ENCODE assay signal across 14 mouse cellular contexts in the genomic region with DNA sequence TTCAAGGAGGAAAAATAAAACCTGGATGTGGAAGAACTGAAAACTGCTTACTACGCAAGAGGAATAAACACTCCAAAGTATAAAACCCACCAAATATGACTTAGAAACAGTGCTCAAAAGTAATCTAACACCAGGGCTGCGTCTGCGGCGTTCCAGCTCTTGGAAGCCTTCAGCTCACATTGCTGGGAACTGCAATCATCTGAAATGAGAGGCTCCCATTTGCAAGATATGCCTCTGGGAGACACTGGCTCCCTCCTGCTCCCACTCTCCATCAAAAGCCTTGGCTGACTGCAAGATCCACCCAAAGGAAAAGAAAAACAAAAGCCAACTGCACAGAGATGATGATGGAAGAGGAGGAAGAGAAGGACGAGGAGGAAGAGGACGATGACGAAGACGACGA. TPM values are rescaled to one million over a fixed set of nuclear protein-coding genes. Genes with fewer than 3 reads are reported as not detected.
DNase-seq lines count a peak whose midpoint lies in the region; ATAC-seq lines count a peak whose summit lies in the region.
"Had no signal": no experiment of that assay in that cellular context is flagged by ENCODE, and none has a peak within 500 bp of the region (broad histone marks: within the 10 kb centered on the region; RNA-seq: fewer than 3 reads in every experiment).

No protein-coding gene starts in this region.

- intact Hi-C loops in heart, postnatal 10 days (cut with DNase I), result no loop called here

- no peak overlapping the region for H3K27ac ChIP-seq in heart, embryonic 10.5 days
- peak overlapping the region; percentile 52; the same call in 1 of the 2 replicates for H3K27ac ChIP-seq in neural tube, embryonic 13.5 days (replicated peaks)
- H3K27ac ChIP-seq: embryonic facial prominence, embryonic 12.5 days had no signal

- ATAC-seq in neural tube, embryonic 13.5 days (ENCODE audit: low read depth), result no peak
- ATAC-seq in monocyte, adult 5-6 weeks (replicated peaks; ENCODE audit: insufficient number of reproducible peaks, low FRiP score, low TSS enrichment, poor library complexity, severe bottlenecking), result no peak
- ATAC-seq: Patski had no signal

- no peak overlapping the region for H3K9ac ChIP-seq in neural tube, embryonic 13.5 days
- H3K9ac ChIP-seq: embryonic facial prominence, embryonic 12.5 days had no signal

- no peaks in the 10 kb centered on the region for H3K9me3 ChIP-seq in heart, embryonic 10.5 days
- no peaks in the 10 kb centered on the region for H3K9me3 ChIP-seq in neural tube, embryonic 13.5 days
- H3K9me3 ChIP-seq: embryonic facial prominence, embryonic 12.5 days had no signal

- H3K36me3 ChIP-seq in heart, embryonic 10.5 days, result peaks cover 20% of the 10 kb centered on the region; the same call in 1 of the 2 replicates
- peaks cover 4% of the 10 kb centered on the region for H3K36me3 ChIP-seq in neural tube, embryonic 13.5 days

- WGBS in heart, embryonic 10.5 days, result 88% methylated on average over 9 of the region's 9 CpGs
- 94% methylated on average over 9 of the region's 9 CpGs for WGBS in neural tube, embryonic 13.5 days

- H3K4me1 ChIP-seq in heart, embryonic 10.5 days, result no peaks in the 10 kb centered on the region
- H3K4me1 ChIP-seq in neural tube, embryonic 13.5 days (replicated peaks), result peaks cover 10% of the 10 kb centered on the region

- H3K27me3 ChIP-seq in heart, embryonic 10.5 days (ENCODE audit: insufficient read depth, poor library complexity, severe bottlenecking), result no peaks in the 10 kb centered on the region
- H3K27me3 ChIP-seq in neural tube, embryonic 13.5 days, result no peaks in the 10 kb centered on the region
- H3K27me3 ChIP-seq: embryonic facial prominence, embryonic 12.5 days; Patski had no signal

- H3K4me3 ChIP-seq in heart, embryonic 10.5 days, result no peak overlapping the region
- no peak overlapping the region for H3K4me3 ChIP-seq in neural tube, embryonic 13.5 days
- H3K4me3 ChIP-seq: embryonic facial prominence, embryonic 12.5 days had no signal

- no peak overlapping the region for H3K4me2 ChIP-seq in neural tube, embryonic 13.5 days
- H3K4me2 ChIP-seq: embryonic facial prominence, embryonic 12.5 days had no signal

- DNase-seq in heart, adult 8-10 months (ENCODE audit: low spot score), result peak; percentile 28
- DNase-seq in heart, embryonic 10.5 days (ENCODE audit: low spot score), result no peak
- no peak for DNase-seq in neural tube, embryonic 10.5 days (ENCODE audit: extremely low spot score, low spot score)
- DNase-seq in heart, postnatal 10 days, result peak; percentile 39 to 45
- DNase-seq in adipocyte (ENCODE audit: low spot score), result no peak
- DNase-seq: adrenal gland, adult 8-10 months; cerebellum, adult 2 months; kidney, adult 8-10 months; lung, postnatal 10 days; thymus, postnatal 14 days had no signal

RNA-seq across cellular contexts. Expression of gene Cdk5rap2, which starts 19.2 kb away (rescaled TPM):
- 1 to 10 TPM; 4.4 to 5.5 (median 5.0) TPM for total RNA-seq in heart, adult 8-10 months (2022)
- 14.2 and 17.7 TPM in 2 replicates for polyA plus RNA-seq in heart, embryonic 10.5 days (2016; fragmentation: Nextera tagmentation; extraction: Ambion mirVana)
- polyA plus RNA-seq in neural tube, embryonic 13.5 days (2015; fragmentation: Nextera tagmentation; extraction: Ambion mirVana), result 9.8 and 10.6 TPM in 2 replicates
- total RNA-seq in heart, postnatal 10 days (2021), result 10 to 100 TPM in 1 of 2 experiments, 1 to 10 TPM in 1; 8.0 to 11.9 TPM
- total RNA-seq in monocyte, adult 5-6 weeks (2017), result 18.5 to 31.7 TPM (median 30.0 TPM) in 3 replicates

Comparison
In these comparisons a context has a peak if more than half of its experiments do, and no peak if none do; other contexts are left out.
1. DNase-seq: peak in heart, adult 8-10 months (single experiment) and heart, postnatal 10 days (2 of 2); none in heart, embryonic 10.5 days (single experiment), neural tube, embryonic 10.5 days (single experiment) and adipocyte (single experiment).